40 mouse cellular contexts compared by ENCODE assay signal in genomic region chr14:54329201-54329600, GRCm38 (mm10). TPM values are rescaled to one million over a fixed set of nuclear protein-coding genes. Genes with fewer than 3 reads are reported as not detected.
DNase-seq lines count a peak whose midpoint lies in the region; TF ChIP-seq lines count a peak whose summit lies in the region.
"Had no signal": no experiment of that assay in that cellular context is flagged by ENCODE, and none has a peak within 500 bp of the region (broad histone marks: within the 10 kb centered on the region; RNA-seq: fewer than 3 reads in every experiment).

No protein-coding gene starts in this region.

- no peaks in the 10 kb centered on the region for H3K27me3 ChIP-seq in testis, adult 2 months (ENCODE audit: control insufficient read depth, insufficient read depth, low read length)
- H3K27me3 ChIP-seq: embryonic facial prominence, embryonic 13.5 days; forebrain, embryonic 15.5 days; heart, embryonic 12.5 days; hindbrain, embryonic 13.5 days; limb, embryonic 12.5 days; liver, embryonic 15.5 days; midbrain, embryonic 15.5 days; neural tube, embryonic 15.5 days; Patski had no signal

- peaks cover 2% of the 10 kb centered on the region for H3K4me1 ChIP-seq in testis, adult 2 months (ENCODE audit: control insufficient read depth, insufficient read depth, low read length)
- H3K4me1 ChIP-seq in ES-E14 (ENCODE audit: control insufficient read depth in 2 of 2, insufficient read depth in 2 of 2, low read length in 2 of 2, poor library complexity in 1 of 2) = peaks cover 0 to 9% of the 10 kb centered on the region in 2 experiments; a peak in 1 of 4 replicates
- H3K4me1 ChIP-seq: embryonic facial prominence, embryonic 13.5 days; limb, embryonic 12.5 days; liver, embryonic 15.5 days; midbrain, embryonic 15.5 days had no signal

- in situ Hi-C loops in ES-E14 (cut with MboI; ENCODE audit: low sequenced_read_pairs in 2 of 2, unreplicated experiment in 2 of 2) = loop anchor here in 1 of 2 experiments (25.0 kb wide), 1 partner anchor 267 kb away; no protein-coding TSS in a partner anchor

- peak overlapping the region; percentile 21 for H3K4me3 ChIP-seq in testis, adult 2 months (ENCODE audit: control insufficient read depth, low read depth, low read length)
- H3K4me3 ChIP-seq in ES-E14 (ENCODE audit: insufficient read depth in 1 of 2, low read depth in 1 of 2, low read length in 2 of 2, poor library complexity in 1 of 2, severe bottlenecking in 1 of 2) = no peak overlapping the region
- H3K4me3 ChIP-seq: embryonic facial prominence, embryonic 13.5 days; forebrain, embryonic 10.5 days; forebrain, embryonic 15.5 days; heart, embryonic 12.5 days; hindbrain, embryonic 13.5 days; limb, embryonic 12.5 days; liver, embryonic 15.5 days; midbrain, embryonic 15.5 days; neural tube, embryonic 15.5 days had no signal

- DNase-seq in heart, adult 11 months = peak; percentile 80
- DNase-seq in heart, adult 8-10 months (ENCODE audit: low spot score) = no peak
- DNase-seq in testis, postnatal 14 days (ENCODE audit: low spot score) = no peak
- peak; percentile 60 for DNase-seq in ES-E14 (ENCODE audit: low read depth, low spot score)
- DNase-seq in adrenal gland, postnatal 25 days = no peak
- DNase-seq in left cerebral cortex, postnatal 14 days (ENCODE audit: low spot score in 2 of 2) = no peak
- DNase-seq: adrenal gland, adult 2 months; cerebellum, adult 8-10 months; cerebellum, postnatal 36 days; gastrocnemius, postnatal 25 days; heart, adult 18-20 months; heart, postnatal 4 days; kidney, adult 9 months; lung, embryonic 14.5 days; lung, postnatal 14 days; retina, postnatal 1 day; right cerebral cortex, postnatal 14 days had no signal

- TF ChIP-seq POLR2A in testis, adult 2 months (IDR thresholded peaks at IDR 0.05; ENCODE audit: control insufficient read depth, low read depth, low read length) = no peak

- intact Hi-C loops in left cerebral cortex, postnatal 14 days (cut with DNase I) = no loop called here

- TF ChIP-seq CTCF in testis, adult 2 months (IDR thresholded peaks at IDR 0.05; ENCODE audit: control insufficient read depth, insufficient read depth, insufficient replicate concordance, low read depth, low read length) = no peak

- H3K27ac ChIP-seq in testis, adult 2 months (ENCODE audit: control insufficient read depth, insufficient read depth, low read depth, low read length) = no peak overlapping the region
- H3K27ac ChIP-seq in ES-E14 (ENCODE audit: insufficient read depth, low read depth, low read length, poor library complexity, severe bottlenecking) = no peak overlapping the region
- H3K27ac ChIP-seq: embryonic facial prominence, embryonic 13.5 days; forebrain, embryonic 15.5 days; hindbrain, embryonic 13.5 days; limb, embryonic 12.5 days; liver, embryonic 15.5 days; midbrain, embryonic 15.5 days; neural tube, embryonic 15.5 days had no signal

- no peak overlapping the region for H3K9ac ChIP-seq in ES-E14 (ENCODE audit: insufficient read depth, low read depth, low read length, poor library complexity, severe bottlenecking)
- H3K9ac ChIP-seq: embryonic facial prominence, embryonic 13.5 days; forebrain, embryonic 15.5 days; heart, embryonic 12.5 days; hindbrain, embryonic 13.5 days; limb, embryonic 12.5 days; liver, embryonic 15.5 days; lung, embryonic 14.5 days; midbrain, embryonic 15.5 days; neural tube, embryonic 15.5 days had no signal

- H3K36me3 ChIP-seq in testis, adult 2 months (ENCODE audit: control insufficient read depth, insufficient read depth, low read length) = no peaks in the 10 kb centered on the region
- H3K36me3 ChIP-seq in ES-E14 (ENCODE audit: control insufficient read depth, insufficient read depth, low read length, poor library complexity, severe bottlenecking) = no peaks in the 10 kb centered on the region
- H3K36me3 ChIP-seq: embryonic facial prominence, embryonic 13.5 days; forebrain, embryonic 10.5 days; forebrain, embryonic 15.5 days; heart, embryonic 12.5 days; hindbrain, embryonic 13.5 days; limb, embryonic 12.5 days; liver, embryonic 15.5 days; midbrain, embryonic 15.5 days; neural tube, embryonic 15.5 days had no signal

- H3K9me3 ChIP-seq in ES-E14 (ENCODE audit: control insufficient read depth, insufficient read depth, low read depth, low read length) = no peaks in the 10 kb centered on the region
- H3K9me3 ChIP-seq: embryonic facial prominence, embryonic 13.5 days; forebrain, embryonic 10.5 days; forebrain, embryonic 15.5 days; heart, embryonic 12.5 days; hindbrain, embryonic 13.5 days; limb, embryonic 12.5 days; liver, embryonic 15.5 days; midbrain, embryonic 15.5 days; neural tube, embryonic 15.5 days had no signal

TF ChIP-seq in ES-E14, 5 proteins besides CTCF, POLR2A, EP300 and RAD21:
- no peak for TF ChIP-seq CHD2 (IDR thresholded peaks at IDR 0.05; ENCODE audit: low read depth, low read length)
- no peak for TF ChIP-seq HCFC1 (IDR thresholded peaks at IDR 0.05; ENCODE audit: borderline replicate concordance, insufficient read depth, low read length)
- no peak for TF ChIP-seq ZNF384 (IDR thresholded peaks at IDR 0.05; ENCODE audit: low read depth, low read length)
- no peak for TF ChIP-seq ZC3H11A (IDR thresholded peaks at IDR 0.05; ENCODE audit: borderline replicate concordance, low read depth, low read length)
- TF ChIP-seq MAFK (IDR thresholded peaks at IDR 0.05; ENCODE audit: insufficient read depth, low read depth, low read length) = no peak
TF ChIP-seq in ES-E14: peak in this region for 0.

RNA-seq across cellular contexts. Expression of gene Oxa1l, which starts 31.4 kb away (rescaled TPM):
- total RNA-seq in heart, adult 8-10 months (2022) = 10 to 100 TPM; 84.0 to 95.7 (median 84.7) TPM
- 28.0 and 28.6 TPM in 2 replicates for polyA plus RNA-seq in testis, adult 2 months (2012; rRNA removed)
- 28.7 and 62.5 TPM in 2 replicates for total RNA-seq in ES-E14 (2012; rRNA removed)
- total RNA-seq in adrenal gland, postnatal 25 days (2021) = 111 and 126 TPM in 2 replicates
- total RNA-seq in left cerebral cortex, postnatal 14 days (2021) = 10 to 100 TPM; 61.3 to 65.4 TPM

RNA-seq across cellular contexts. Expression of gene Olfr49, which starts 44.5 kb away (rescaled TPM):
- total RNA-seq in heart, adult 8-10 months (2022) = not detected
- not detected in 2 replicates for polyA plus RNA-seq in testis, adult 2 months (2012; rRNA removed)
- total RNA-seq in ES-E14 (2012; rRNA removed) = not detected in 2 replicates
- total RNA-seq in adrenal gland, postnatal 25 days (2021) = 0.14 TPM in 1 of 2 replicates, not detected in the other
- not detected for total RNA-seq in left cerebral cortex, postnatal 14 days (2021)
- total RNA-seq: adrenal gland, adult 2 months; gastrocnemius, adult 18-20 months; gastrocnemius, postnatal 25 days; heart, adult 18-20 months; heart, postnatal 4 days; layer of hippocampus, adult 18-20 months; layer of hippocampus, postnatal 10 days; left cerebral cortex, adult 18-20 months; left cerebral cortex, postnatal 25 days; liver, adult 2 months; MEL had no signal
- polyA plus RNA-seq: adrenal gland, adult 2 months; embryonic facial prominence, embryonic 13.5 days; forebrain, embryonic 10.5 days; forebrain, embryonic 15.5 days; frontal cortex, adult 2 months; heart, embryonic 12.5 days; heart, postnatal 0 days; hindbrain, embryonic 13.5 days; intestine, embryonic 16.5 days; limb, embryonic 12.5 days; liver, adult 2 months; liver, embryonic 15.5 days; lung, embryonic 14.5 days; midbrain, embryonic 15.5 days; neural tube, embryonic 15.5 days; small intestine, adult 2 months; stomach, embryonic 16.5 days had no signal

Comparison
In these comparisons a context has a peak if more than half of its experiments do, and no peak if none do; other contexts are left out.
1. DNase-seq: peak in heart, adult 11 months (single experiment) and ES-E14 (single experiment); none in heart, adult 8-10 months (single experiment), testis, postnatal 14 days (single experiment), adrenal gland, postnatal 25 days (single experiment) and left cerebral cortex, postnatal 14 days (0 of 2).